Mouse (Mus musculus) heart, adult 9 months (tissue): ENCODE data around the gene Tradd.
A peak's percentile ranks its signal among the peaks of the same experiment; 100 is the strongest.

Experiments
- DNase-seq, 2 experiments: peaks; one replicate each; pipeline ENCODE4 v3.0.0; 2022; ENCODE audit warnings: low spot score in 2 of 2

Tradd gene

DNA sequence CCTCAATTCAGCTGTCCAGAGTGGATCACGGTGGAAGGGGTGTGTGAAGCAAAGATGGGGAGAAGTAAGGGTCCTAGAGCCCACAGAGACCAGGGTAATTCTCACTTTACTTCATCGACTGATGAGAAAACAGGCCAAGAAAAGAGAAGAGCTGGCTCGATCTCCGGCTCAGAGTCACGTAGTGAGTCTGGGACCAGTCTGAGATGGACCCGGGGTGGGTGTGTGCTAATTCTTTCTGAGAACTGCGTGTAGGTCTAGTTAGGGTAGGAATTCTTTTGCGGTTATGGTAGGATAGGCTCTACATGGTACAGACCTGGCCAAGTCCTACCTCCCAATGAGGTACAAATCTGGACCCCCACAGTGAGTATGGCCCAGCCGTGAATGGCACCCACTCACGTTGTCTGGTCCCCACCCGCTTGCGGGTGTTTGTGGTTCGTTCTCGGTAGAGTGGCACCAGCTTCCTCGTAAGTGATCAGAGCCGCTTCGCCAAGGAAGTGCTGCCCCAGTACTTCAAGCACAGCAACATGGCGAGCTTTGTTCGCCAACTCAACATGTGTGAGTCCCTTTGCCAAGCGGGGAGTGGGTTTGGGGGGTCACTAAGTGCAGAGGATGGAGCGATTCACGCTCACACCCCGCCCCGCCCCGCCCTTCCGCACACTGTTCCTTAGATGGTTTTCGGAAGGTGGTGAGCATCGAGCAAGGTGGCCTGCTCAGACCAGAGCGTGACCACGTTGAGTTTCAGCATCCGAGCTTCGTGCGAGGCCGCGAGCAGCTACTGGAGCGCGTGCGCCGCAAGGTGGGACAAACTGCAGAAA lies 5.9 kb upstream of the Tradd start:
- DNase-seq, result no peak

DNA sequence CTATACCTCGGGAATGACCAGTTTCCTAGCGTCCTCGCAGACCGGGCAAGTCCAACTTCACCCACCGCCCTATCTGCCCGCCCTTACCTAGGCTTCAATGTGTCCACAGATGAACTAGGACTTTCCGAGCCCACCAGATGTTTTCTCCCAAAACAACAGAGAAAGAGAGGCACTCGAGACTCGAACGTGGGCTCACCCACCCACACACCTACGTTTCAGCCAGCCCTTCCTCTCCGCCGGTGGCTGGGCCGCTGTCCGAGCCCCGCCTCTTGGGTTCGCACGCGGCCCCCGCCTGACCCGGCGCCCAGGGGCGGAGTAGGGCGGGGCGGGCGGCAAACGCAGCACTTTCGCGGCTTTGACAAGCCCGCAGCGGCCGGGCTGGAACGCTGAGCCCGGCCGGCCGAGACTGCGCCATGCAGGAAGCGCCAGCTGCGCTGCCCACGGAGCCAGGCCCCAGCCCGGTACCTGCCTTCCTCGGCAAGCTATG lies 5.1 kb upstream of the Tradd start, which contains the start of gene Hsf4:
Hsf4 (plus strand) TSS at position 341 of the 487 bp plus-strand sequence.
- peak; percentile 70 to 78 for DNase-seq

DNA sequence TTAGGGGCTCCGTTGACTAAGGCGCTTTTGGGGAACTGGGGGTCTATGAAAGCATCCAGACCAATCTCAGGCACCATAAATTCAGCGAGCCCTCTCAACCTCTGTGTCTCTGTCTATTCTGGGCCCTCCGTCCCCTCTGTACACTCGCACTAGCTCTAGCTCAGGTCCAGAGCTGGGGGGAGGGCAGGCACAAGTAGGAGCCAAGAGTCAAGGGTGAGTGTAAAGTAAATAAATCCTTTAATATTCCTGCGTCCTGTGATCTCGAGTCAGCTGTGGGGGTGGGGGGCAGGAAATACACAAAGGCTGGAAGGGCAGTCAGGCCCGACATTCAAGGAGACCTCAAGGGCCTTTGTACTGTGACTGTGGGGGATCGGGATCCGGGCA lies 4.7 kb upstream of the Tradd start:
- no peak for DNase-seq

DNA sequence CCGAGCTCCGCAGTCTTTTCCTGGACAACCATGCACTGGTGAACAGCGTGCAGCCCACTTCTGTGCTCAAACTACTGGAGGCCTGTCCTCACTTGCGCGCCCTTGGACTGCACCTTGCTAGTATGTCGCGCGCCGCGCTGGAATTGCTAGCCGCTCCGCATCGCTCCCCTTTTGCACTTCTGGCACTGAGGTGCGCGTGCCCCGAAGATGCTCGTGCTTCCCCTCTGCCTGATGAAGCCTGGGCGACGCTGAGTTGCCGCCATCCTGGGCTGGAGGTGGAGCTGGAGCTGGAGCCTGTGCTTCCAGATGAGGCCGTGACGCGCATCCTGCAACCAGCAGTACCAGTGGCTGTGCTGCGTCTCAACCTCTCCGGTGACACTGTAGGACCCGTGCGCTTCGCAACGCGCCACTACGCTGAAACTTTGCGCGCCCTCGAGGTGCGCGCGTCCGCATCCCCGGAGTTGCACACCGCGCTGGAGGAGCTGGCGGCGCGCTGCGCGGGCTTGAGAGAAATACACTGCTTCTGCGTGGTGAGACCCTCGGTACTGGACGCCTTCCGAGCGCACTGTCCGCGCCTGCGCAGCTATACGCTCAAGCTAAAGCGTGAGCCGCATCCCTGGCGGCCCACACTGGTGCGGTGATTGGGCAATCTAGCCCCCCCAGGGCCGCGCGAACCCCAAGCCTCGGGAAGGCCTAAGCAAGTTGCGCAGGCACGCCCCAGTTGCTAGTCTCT lies 4.1 kb upstream of the Tradd start:
- no peak for DNase-seq

DNA sequence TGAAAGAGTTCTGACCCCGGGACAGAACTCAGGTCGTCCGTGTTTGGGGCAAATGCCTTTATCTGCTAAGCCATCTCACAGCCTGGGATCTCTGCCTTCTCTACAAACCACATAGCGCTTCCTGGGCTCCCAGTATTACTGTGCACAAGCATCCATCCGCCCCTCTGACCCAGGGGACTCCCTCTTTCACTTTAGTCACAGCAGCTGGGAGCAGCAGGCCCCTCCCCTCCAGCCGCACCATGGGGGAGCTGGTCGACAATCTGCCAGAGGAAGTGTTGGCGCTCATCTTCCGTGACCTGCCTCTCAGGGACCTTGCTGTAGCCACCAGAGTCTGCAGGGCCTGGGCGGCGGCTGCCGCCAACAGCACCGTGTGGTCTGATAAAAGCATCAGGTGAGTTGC lies 2.4 kb upstream of the Tradd start:
- DNase-seq, result no peak

DNA sequence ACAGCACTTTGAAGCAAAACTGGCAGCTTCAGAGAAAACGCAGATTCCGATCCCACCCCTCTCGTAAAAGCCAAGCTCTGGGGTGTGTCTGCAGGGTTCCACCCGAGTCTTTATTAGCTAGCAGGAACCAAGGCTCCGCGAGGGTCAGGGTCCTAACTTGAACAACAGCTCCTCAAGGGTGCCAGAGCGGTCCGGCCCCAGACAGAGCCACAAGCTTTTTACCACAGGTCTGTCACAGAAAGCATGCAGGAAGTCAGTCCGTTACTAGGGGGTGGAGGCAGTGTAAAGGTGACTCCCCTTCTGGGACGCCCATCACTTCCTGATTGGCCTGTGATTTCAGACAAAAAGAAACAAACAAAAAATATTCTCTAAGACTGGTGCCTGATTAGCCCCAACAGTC lies 719 bp upstream of the Tradd start:
- DNase-seq, result no peak

DNA sequence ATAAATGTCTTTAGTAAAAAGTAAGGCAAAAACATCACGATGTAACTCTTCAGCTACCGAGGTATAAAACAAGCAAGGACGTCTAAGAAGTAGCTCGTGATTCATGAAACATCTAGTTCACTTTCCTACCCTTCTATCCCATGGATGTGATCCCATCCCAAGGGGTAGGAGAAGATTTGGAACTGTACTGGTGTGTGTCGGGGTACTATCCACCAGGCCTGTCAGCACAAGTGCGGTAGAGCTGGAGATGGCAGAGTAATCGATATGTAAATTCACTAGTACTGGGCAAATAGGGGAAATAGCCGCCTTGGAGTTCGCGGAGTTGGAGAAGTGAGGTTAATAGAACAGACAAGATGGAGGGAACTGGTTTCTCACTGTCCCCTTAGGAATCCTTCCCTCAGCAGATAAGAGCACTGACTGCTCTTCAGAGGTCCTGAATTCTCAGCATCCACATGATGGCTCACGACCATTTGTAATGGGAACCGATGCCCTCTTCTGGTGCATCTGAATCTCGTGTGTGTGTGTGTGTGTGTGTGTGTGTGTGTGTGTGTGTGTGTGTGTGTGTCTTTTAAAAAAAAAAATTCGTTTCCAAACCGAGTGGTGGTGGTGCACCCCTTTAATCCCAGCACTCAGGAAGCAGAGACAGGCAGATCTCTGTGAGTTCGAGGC lies 1.0 kb downstream of the Tradd start:
- DNase-seq, result no peak

DNA sequence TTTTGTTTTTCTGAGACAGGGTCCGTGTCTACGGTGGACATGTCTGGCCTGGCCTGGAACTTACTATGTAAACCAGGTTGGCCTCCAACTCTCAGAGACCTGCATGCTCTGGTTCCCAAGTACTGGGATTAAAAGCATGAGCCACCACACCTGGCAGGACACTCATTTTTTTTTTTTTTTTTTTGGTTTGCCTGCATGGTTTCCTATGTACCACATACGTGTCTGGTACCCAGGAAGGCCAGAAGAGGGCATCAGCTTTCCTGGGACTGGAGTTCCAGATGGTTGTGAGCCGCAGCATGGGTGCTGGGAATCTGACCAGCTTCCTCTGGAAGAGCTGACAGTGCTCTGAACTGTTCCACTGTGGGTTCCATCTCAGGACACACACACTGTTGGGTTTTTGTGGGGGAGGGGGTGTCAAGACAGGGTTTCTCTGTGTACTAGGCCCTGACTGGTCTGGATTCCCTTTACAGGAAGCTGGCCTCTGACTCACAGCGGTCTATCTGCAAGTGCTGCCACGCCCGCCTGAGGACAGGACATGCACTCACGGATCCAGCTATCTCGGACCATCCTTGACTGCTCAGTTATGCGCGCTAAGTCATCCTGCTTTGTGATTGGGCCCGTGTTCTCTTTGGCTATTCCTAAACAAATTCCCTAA lies 3.0 kb downstream of the Tradd start:
- DNase-seq, result no peak

DNA sequence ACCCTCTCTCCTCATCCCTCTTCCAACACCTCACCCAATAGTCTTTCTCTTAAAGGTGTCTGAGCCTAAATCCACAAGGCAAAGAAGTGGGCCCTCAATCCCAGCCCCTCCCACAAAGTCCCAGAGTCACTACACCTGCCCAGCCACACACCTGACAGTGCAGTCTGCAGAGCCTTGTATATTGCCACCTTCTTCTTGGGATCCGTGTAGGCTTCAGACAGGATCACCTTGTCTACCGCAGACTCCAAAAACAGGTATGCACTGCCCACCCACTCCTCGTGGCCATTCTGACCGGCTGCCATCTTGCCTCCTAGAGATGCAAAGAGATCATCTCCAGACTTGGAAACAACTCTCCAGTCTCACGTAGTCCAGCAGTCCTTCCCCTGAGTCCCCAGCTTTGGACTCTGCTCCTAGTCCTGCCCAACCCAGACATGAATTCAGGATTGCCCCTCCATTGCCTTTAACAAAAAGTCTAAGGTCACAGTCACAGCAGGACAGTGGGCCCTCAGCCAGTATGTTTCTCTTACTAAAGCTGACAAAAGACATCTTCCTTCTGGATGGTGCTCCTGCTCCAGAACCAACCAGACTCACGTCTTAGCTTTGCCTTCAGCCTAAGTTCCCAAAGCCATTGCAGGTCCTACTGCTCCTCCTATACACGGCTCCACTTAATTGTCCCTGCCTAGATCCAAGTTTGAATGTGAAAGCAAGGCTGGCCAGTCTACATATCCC lies 3.9 kb downstream of the Tradd start:
- DNase-seq, result no peak

DNA sequence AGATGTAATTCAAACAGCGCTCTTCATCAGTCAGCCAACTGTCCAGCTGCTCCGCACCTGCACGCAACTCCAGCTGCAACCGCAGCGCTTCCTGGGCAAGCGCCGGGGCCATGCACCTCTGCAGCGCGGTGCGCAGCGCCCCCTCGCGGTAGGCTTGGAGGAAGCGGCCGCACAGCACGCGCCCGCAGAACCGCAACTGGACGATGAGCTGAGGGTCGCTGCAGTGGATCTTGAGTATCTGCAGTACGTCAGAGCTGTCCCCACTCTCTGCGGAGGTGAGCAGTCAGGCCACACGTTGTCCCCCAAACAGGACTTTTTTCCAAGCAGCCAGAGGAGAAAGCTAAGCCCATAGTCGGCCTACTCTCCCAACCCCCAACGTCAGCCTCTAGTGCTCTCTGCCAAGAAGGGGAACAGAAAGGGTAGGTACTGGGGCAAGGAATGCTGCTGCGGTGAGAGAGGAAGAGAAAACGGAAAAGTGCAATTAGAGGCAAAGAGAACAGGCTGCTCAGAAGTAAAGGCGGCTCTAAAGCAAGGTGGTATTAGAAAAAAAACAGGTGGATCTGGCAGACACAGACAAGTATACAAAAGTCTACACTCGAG lies 4.6 kb downstream of the Tradd start:
- peak in 1 of 2 experiments; percentile 54 for DNase-seq

DNA sequence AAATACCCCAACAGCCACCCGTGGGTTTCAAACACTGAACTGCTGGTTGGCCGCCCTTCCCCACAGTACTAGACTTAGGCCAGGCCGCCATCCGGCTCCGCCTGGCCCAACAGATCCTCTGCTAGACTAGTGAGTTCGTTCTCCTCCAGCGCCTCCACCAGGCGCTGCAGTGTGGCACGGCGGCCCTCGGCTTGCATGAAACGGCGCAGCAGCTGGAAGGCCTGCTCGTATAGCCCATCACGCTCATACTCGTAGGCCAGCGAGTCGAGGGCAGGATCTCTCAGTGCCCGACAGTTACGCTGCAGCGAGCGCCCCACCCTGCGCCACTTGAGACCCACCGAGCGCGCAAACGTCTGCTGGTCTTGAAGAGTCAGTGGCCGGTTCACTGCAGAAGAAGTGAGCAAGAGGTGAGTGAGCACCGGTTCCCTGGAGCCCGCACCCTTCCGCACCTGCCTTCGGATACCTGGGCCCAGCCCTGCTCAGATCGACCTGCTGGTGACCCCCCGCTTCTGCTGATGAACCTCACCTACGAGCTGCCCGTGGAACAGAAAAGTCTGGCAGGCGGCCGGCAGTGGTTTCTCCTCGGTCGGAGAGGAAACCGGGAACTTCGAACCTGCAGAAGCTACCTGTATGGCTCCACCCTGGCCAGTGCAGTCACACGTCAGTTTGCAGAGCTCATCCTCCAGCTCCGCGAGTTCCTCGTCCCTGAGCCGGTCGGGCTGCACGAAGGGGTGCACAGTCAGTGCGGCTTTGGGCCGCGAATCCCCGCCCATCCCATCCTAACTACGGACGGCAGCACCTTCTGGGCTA lies 5.3 kb downstream of the Tradd start:
- DNase-seq, result no peak

DNA sequence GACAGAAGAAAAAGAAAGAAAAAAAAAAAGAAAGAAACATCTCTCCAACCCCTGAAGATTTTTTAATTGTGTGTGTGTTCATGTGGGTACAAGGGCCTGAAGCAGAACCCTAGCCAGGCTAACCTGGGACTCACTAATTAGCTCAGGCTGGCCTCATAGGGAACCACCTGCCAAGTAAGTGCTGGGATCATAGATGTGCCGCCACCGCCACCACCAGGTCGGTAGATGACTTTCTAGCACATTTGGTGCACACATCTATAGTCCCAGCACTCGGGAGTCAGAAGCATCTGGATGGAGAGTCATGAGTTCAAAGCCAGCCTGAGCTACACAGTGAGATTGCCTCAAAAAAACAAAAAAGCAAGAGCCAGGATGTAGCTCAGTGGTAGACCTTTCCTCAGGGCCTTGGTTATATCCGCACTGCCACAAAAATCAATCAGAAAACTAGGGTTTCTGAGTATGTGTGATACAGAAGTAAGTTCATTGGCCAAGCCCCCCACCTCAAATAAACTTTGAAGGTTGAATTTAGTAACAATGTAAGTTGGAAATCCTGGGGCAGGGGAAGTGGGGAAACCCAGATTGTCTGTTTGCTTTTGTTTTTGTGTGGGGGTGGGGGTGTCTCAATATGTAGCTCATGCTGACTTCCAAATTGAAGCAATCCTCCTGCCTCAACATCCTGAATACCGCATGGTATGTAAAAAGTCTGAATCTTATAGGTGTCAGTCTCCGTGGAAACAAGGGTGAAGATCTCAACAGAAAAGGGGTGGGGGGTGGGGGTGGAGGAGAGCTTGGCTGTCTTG lies 6.9 kb downstream of the Tradd start:
- no peak for DNase-seq

DNA sequence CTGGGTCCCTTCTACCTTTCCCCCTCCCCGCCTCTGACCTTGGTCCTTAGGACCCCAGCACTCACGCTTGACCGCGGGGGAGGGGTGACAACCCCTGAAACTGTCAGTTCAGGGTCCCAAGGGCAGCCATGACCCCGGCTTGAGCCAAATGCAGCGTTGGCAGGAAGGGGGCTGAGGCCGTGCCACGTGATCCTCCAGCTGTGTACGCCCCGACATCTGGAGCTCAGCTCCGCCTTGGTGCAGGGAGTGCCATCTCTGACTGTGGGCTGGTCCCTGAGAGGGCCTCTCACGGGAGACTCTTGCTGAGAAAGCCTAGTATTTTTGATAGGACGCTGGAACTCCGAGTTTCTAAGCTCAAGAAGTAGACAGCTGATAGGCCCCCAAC lies 9.5 kb downstream of the Tradd start, which contains the start of gene B3gnt9:
B3gnt9 (minus strand) TSS at position 188 of the 385 bp plus-strand sequence.
- DNase-seq, result peak; percentile 85 to 88

DNA sequence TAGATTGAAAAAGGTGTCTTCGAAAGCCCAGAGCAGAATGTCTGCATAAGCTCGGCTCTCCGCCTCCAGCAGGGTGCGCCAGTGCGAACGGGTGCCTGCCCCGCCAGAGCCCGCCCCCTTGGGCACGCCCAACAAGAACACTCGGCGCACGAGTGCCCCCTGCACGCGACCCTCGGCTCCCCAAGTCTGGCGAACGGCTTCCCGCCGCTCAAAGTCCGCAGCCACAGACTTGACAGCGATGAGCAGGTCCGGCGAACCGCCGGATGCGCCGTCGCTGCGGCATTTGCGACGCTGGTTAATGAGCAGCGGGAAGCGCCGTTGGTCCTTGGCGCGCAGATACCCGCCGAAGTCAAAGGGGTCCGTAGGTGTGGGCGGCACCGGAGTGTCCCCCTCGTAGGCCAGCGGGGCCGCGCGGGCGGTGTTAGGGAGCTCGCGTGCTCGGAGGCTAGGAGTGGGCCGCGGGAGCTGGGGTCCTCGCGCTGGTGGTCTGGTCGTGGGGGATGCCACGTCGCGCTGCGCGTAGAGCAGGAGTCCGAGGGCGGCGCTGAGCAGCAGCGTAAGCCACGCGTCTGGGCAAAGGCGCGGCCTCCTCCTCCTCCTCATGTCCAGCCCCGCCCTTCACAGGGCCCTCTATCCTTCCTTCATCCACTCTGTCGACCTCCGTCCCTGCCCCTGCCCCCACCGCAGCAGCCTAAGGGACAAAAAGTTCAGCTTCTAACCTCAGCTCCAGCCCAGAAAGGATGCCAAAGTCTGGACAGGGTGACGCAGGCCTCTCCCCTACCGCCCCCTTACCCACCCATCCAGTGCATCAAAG lies 10.1 kb downstream of the Tradd start:
- peak; percentile 79 to 86 for DNase-seq

DNA sequence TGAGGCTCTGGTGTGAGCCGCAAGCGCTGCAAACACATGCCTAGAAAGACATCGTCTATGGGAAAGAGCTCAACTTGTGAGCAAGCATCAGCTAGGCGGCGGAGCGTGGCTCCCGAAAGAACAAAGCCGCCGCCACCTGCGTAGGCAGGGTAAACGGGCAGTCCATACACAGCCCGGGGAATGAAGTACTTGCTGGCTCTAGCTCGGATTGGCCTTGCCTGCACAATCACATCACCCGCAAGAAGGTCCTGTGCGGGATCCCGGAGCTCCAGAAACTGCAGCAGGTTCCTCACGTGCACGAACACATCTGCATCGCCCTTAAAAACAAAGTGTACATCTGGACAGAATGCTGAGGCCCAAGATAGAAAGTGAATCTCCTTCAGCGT lies 10.7 kb downstream of the Tradd start:
- DNase-seq, result no peak

DNA sequence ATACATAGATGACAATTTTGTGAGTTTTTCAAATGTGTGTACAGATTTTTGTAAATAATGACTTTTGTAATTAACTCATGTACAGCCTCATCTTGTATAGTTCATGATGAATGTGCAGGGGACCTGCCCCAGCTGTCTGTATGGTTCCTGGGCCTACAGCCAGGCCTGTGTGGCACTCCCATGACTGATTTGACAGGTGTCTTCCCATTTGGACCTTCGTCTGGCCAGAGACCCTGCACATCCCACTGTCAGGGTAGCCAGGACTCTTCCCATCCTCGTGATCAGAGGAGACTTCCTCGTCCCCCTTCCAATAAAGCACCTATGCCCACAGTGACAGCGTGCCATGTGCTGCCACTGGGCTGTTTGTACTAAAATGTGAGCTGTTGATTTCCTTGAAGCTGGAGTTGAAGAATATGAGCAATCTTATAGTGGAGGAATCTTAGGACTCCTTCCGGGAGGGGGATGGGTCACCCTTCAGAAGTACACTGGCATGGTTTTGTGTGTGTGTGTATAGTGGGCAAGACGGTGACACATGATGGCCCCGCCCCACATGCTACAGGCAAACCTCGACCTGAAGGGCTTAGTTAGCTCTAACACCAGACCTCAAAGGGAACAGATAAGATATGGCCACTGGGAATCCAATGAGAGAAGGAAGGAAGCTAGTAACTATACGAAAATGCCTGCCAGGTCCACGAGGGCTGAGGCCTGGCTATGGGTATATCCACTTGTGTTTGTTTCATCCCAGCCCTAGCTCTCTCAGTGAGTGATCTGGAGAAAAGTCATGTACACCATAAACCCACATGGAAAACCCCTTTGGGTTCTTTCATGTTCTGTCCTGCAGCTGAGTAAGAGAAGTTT lies 11.5 kb downstream of the Tradd start:
- DNase-seq, result no peak

DNA sequence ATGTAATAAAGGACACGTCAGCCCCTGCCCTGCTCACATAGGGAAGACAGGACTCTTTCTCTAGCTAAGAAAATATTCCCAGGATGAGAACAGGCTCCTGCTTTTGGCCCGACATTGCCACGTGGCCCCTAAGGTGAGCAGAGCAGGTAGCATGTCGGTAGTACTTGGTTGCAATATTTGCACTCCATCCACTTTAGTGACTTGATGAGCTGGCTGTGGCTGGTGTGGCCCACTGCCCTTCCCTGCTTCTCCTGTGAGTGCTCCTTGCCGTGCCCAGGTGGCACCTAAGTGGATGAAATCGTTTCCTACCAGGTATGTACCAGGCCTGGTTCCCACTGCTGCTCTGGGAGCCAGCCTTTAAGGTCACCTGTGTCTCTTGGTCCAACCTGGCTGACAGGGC lies 12.5 kb downstream of the Tradd start:
- no peak for DNase-seq
